Comparison of ENCODE assay signal across 13 mouse cellular contexts in genomic region chr6:17077720-17078119, GRCm38 (mm10). TPM values are rescaled to one million over a fixed set of nuclear protein-coding genes. Genes with fewer than 3 reads are reported as not detected.
DNase-seq lines count a peak whose midpoint lies in the region; ATAC-seq lines count a peak whose summit lies in the region.
"Had no signal": no experiment of that assay in that cellular context is flagged by ENCODE, and none has a peak within 500 bp of the region (broad histone marks: within the 10 kb centered on the region; RNA-seq: fewer than 3 reads in every experiment).

No protein-coding gene starts in this region.

- ATAC-seq in midbrain, embryonic 11.5 days (ENCODE audit: low FRiP score) = 0 out of 2 replicates have a peak, but pooled peaks have one; percentile 30
- no peak for ATAC-seq in midbrain, embryonic 16.5 days
- peak; percentile 74 for ATAC-seq in kidney, embryonic 15.5 days (replicated peaks; ENCODE audit: low FRiP score)
- no peak for ATAC-seq in megakaryocyte progenitor cell, adult 5-6 weeks (replicated peaks; ENCODE audit: poor library complexity)
- ATAC-seq: forebrain, embryonic 14.5 days; inflammation-experienced regulatory T-cells, adult 6 months had no signal

- no peaks in the 10 kb centered on the region for H3K9me3 ChIP-seq in midbrain, embryonic 11.5 days (ENCODE audit: control insufficient read depth, low read length)
- H3K9me3 ChIP-seq in midbrain, embryonic 16.5 days (replicated peaks; ENCODE audit: control insufficient read depth, low read length, poor library complexity, severe bottlenecking) = no peaks in the 10 kb centered on the region
- no peaks in the 10 kb centered on the region for H3K9me3 ChIP-seq in kidney, embryonic 15.5 days (replicated peaks)
- H3K9me3 ChIP-seq: heart, embryonic 13.5 days; limb, embryonic 12.5 days had no signal

- WGBS in midbrain, embryonic 11.5 days = 10% methylated on average over 3 of the region's 3 CpGs
- 16% methylated on average over 3 of the region's 3 CpGs for WGBS in midbrain, embryonic 16.5 days
- 18% methylated on average over 3 of the region's 3 CpGs for WGBS in kidney, embryonic 15.5 days

- no peak overlapping the region for H3K4me2 ChIP-seq in midbrain, embryonic 11.5 days
- H3K4me2 ChIP-seq in midbrain, embryonic 16.5 days (ENCODE audit: low read length) = no peak overlapping the region
- no peak overlapping the region for H3K4me2 ChIP-seq in kidney, embryonic 15.5 days
- H3K4me2 ChIP-seq: heart, embryonic 13.5 days; limb, embryonic 12.5 days had no signal

- no peaks in the 10 kb centered on the region for H3K27me3 ChIP-seq in midbrain, embryonic 11.5 days (ENCODE audit: control insufficient read depth, insufficient read depth, low read length)
- no peaks in the 10 kb centered on the region for H3K27me3 ChIP-seq in midbrain, embryonic 16.5 days (ENCODE audit: control insufficient read depth, insufficient read depth, low read depth, low read length)
- no peaks in the 10 kb centered on the region for H3K27me3 ChIP-seq in kidney, embryonic 15.5 days
- H3K27me3 ChIP-seq: limb, embryonic 12.5 days had no signal

- H3K9ac ChIP-seq in midbrain, embryonic 11.5 days (ENCODE audit: low read length) = no peak overlapping the region
- no peak overlapping the region for H3K9ac ChIP-seq in midbrain, embryonic 16.5 days (ENCODE audit: low read depth, low read length)
- H3K9ac ChIP-seq in kidney, embryonic 15.5 days = no peak overlapping the region
- H3K9ac ChIP-seq: heart, embryonic 13.5 days; limb, embryonic 12.5 days had no signal

- H3K4me3 ChIP-seq in midbrain, embryonic 11.5 days (ENCODE audit: low read depth, low read length) = no peak overlapping the region
- H3K4me3 ChIP-seq in midbrain, embryonic 16.5 days (ENCODE audit: low read depth, low read length) = no peak overlapping the region
- no peak overlapping the region for H3K4me3 ChIP-seq in kidney, embryonic 15.5 days (replicated peaks)
- H3K4me3 ChIP-seq: heart, embryonic 13.5 days; limb, embryonic 12.5 days had no signal

- H3K27ac ChIP-seq in midbrain, embryonic 11.5 days (ENCODE audit: low read depth, low read length) = no peak overlapping the region
- no peak overlapping the region for H3K27ac ChIP-seq in midbrain, embryonic 16.5 days (ENCODE audit: low read length)
- H3K27ac ChIP-seq in kidney, embryonic 15.5 days = 0 out of 2 replicates have a peak overlapping the region, but pooled peaks have one; percentile 23
- H3K27ac ChIP-seq: heart, embryonic 13.5 days; limb, embryonic 12.5 days had no signal

- no peaks in the 10 kb centered on the region for H3K36me3 ChIP-seq in midbrain, embryonic 11.5 days (ENCODE audit: control insufficient read depth, insufficient read depth, low read length)
- no peaks in the 10 kb centered on the region for H3K36me3 ChIP-seq in midbrain, embryonic 16.5 days (ENCODE audit: control insufficient read depth, insufficient read depth, low read length)
- H3K36me3 ChIP-seq in kidney, embryonic 15.5 days = no peaks in the 10 kb centered on the region
- H3K36me3 ChIP-seq: heart, embryonic 13.5 days; limb, embryonic 12.5 days had no signal

- H3K4me1 ChIP-seq in midbrain, embryonic 11.5 days (ENCODE audit: control insufficient read depth, insufficient read depth, low read length) = peaks cover 7% of the 10 kb centered on the region
- H3K4me1 ChIP-seq in midbrain, embryonic 16.5 days (ENCODE audit: control insufficient read depth, insufficient read depth, low read length) = no peaks in the 10 kb centered on the region; the same call in 1 of the 2 replicates
- peaks cover 32% of the 10 kb centered on the region for H3K4me1 ChIP-seq in kidney, embryonic 15.5 days

- peak; percentile 36 to 44 for DNase-seq in cerebellum, postnatal 14 days
- DNase-seq in cerebellum, adult 11-12 months = no peak
- DNase-seq in midbrain, embryonic 11.5 days (ENCODE audit: low spot score, missing footprints) = no peak
- peak; percentile 69 for DNase-seq in retina, embryonic 14.5 days (ENCODE audit: low spot score)
- no peak for DNase-seq in adrenal gland, postnatal 4 days (ENCODE audit: low spot score in 2 of 2)
- DNase-seq: adrenal gland, postnatal 14 days had no signal

RNA-seq across cellular contexts. Expression of gene Tes, which starts 12.8 kb away (rescaled TPM):
- 37.3 and 41.7 TPM in 2 replicates for polyA plus RNA-seq in midbrain, embryonic 11.5 days (2014; fragmentation: Nextera tagmentation; extraction: Ambion mirVana)
- 26.7 and 28.1 TPM in 2 replicates for polyA plus RNA-seq in midbrain, embryonic 16.5 days (2015; fragmentation: Nextera tagmentation; extraction: Ambion mirVana)
- 70.5 and 72.6 TPM in 2 replicates for polyA plus RNA-seq in kidney, embryonic 15.5 days (2015; fragmentation: Nextera tagmentation; extraction: Ambion mirVana)
- total RNA-seq in megakaryocyte progenitor cell, adult 5-6 weeks (2015) = 33.8 and 39.7 TPM in 2 replicates
- 41.6 and 46.1 TPM in 2 replicates for total RNA-seq in megakaryocyte progenitor cell, adult 5-6 weeks (2017)
- total RNA-seq in adrenal gland, postnatal 4 days (2021) = 10 to 100 TPM; 12.2 to 22.7 TPM

Comparison
In these comparisons a context has a peak if more than half of its experiments do, and no peak if none do; other contexts are left out.
1. DNase-seq: peak in cerebellum, postnatal 14 days (2 of 2) and retina, embryonic 14.5 days (single experiment); none in cerebellum, adult 11-12 months (single experiment), midbrain, embryonic 11.5 days (single experiment) and adrenal gland, postnatal 4 days (0 of 2).
2. ATAC-seq: peak in midbrain, embryonic 11.5 days (single experiment) and kidney, embryonic 15.5 days (single experiment); none in midbrain, embryonic 16.5 days (single experiment) and megakaryocyte progenitor cell, adult 5-6 weeks (single experiment).